In the genomic region with DNA sequence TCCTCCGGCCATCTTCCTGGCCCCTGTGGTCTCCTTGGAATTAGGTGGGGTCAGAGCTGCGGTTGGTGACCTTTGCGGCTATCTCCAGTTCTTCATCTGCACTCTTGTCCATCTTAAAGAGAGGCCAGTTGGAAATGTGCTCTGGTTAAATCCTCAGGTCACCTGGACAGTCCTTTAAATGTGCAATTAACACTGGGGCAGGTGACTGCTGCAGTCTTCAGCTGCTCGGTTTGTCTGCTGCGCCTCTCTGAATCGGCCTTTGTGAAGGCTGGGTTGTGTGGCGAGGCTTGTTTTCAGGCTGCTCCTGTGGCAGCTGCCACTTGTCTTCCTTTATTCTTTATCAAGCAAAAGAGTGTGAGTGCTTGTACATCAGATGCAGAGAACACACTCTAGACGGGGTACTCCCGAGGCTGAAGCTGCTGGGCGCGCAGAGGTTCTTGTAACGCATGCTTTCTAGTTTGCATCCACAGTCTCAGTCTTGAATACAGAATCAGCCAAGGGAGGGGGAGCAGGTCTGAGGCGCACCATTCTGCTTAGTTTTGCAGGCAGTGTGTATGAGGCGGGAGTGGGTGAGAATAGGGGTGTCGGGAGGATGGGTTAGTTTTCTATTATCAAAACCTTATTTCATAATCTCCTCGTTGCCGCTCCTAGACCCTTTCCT, we compare ENCODE assay signal across 1 mouse cellular context.
TF ChIP-seq lines count a peak whose summit lies in the region.

No protein-coding gene starts in this region.

TF ChIP-seq in CH12.LX, 34 proteins besides CTCF, POLR2A, EP300 and RAD21 (continued from another document):
- no peak for TF ChIP-seq GABPA (IDR thresholded peaks at IDR 0.05; ENCODE audit: insufficient replicate concordance, low read depth, low read length)
- no peak for TF ChIP-seq USF2 (conservative IDR thresholded peaks at IDR 0.05; ENCODE audit: low read depth, low read length)
- no peak for TF ChIP-seq E2F4 (IDR thresholded peaks at IDR 0.05; ENCODE audit: insufficient replicate concordance, low read depth, low read length)
- TF ChIP-seq TBP (conservative IDR thresholded peaks at IDR 0.05; ENCODE audit: low read depth, low read length) = no peak
- no peak for TF ChIP-seq NELFE (IDR thresholded peaks at IDR 0.05; ENCODE audit: low read depth, low read length)
- TF ChIP-seq MXI1 (IDR thresholded peaks at IDR 0.05; ENCODE audit: low read depth, low read length) = no peak
- no peak for TF ChIP-seq ZKSCAN1 (IDR thresholded peaks at IDR 0.05; ENCODE audit: borderline replicate concordance, low read depth, low read length)
- TF ChIP-seq SMC3 (IDR thresholded peaks at IDR 0.05; ENCODE audit: low read depth, low read length) = no peak
- no peak for TF ChIP-seq POLR2AphosphoS2 (IDR thresholded peaks at IDR 0.05; ENCODE audit: low read depth, low read length)
- no peak for TF ChIP-seq SIN3A (IDR thresholded peaks at IDR 0.05; ENCODE audit: low read length)
- TF ChIP-seq MAX (IDR thresholded peaks at IDR 0.05; ENCODE audit: low read length) = no peak
